Mouse (Mus musculus) midbrain, embryonic 11.5 days (tissue): ENCODE data around the gene Zfp385c. TPM values are rescaled to one million over a fixed set of nuclear protein-coding genes. Genes with fewer than 3 reads are reported as not detected.

Source experiments
- ATAC-seq: fragments of 200-750 bp; cut with Nextera tagmentation; 2 replicates; pipeline ENCODE4 v1.8.0; 2017; ENCODE audit warnings: moderate TSS enrichment, moderate library complexity; ENCODE audit not compliant: low FRiP score
- DNase-seq: peaks from one replicate; pipeline ENCODE4 v3.0.0; 2015; ENCODE audit warnings: low spot score; ENCODE audit errors: missing footprints
- H3K27ac ChIP-seq: fragments of 300-500 bp; sonication (generic); 2 replicates; pipeline ENCODE4 v1.5.1; 2014; ENCODE audit warnings: low read depth, low read length
- H3K27me3 ChIP-seq: fragments of 300-500 bp; sonication (generic); 2 replicates; pipeline ENCODE4 v1.6.1; 2014; ENCODE audit warnings: mild to moderate bottlenecking, low read length, moderate library complexity, mixed read lengths; ENCODE audit not compliant: control insufficient read depth, insufficient read depth
- H3K36me3 ChIP-seq: fragments of 300-500 bp; sonication (generic); 2 replicates; pipeline ENCODE4 v1.6.1; 2014; ENCODE audit warnings: mild to moderate bottlenecking, low read length, moderate library complexity, mixed read lengths; ENCODE audit not compliant: control insufficient read depth, insufficient read depth
- H3K4me1 ChIP-seq: fragments of 300-500 bp; sonication (generic); 2 replicates; pipeline ENCODE4 v1.6.1; 2014; ENCODE audit warnings: low read length; ENCODE audit not compliant: control insufficient read depth, insufficient read depth
- H3K4me2 ChIP-seq: fragments of 300-500 bp; sonication (generic); 2 replicates; pipeline ENCODE4 v1.6.1; 2014; ENCODE audit warnings: mild to moderate bottlenecking, moderate library complexity
- H3K4me3 ChIP-seq: fragments of 300-500 bp; sonication (generic); 2 replicates; pipeline ENCODE4 v1.5.1; 2014; ENCODE audit warnings: low read depth, low read length
- H3K9ac ChIP-seq: fragments of 300-500 bp; sonication (generic); 2 replicates; pipeline ENCODE4 v1.6.1; 2014; ENCODE audit warnings: low read length
- H3K9me3 ChIP-seq: fragments of 300-500 bp; sonication (generic); 2 replicates; pipeline ENCODE4 v1.6.1; 2016; ENCODE audit warnings: low read length; ENCODE audit not compliant: control insufficient read depth
- WGBS: fragments of 180-500 bp; shearing (Covaris S2); extraction: QIAGEN DNeasy Blood & Tissue Kit; methylation state at CpG from one replicate; pipeline ENCODE4 v1.1.7; 2014; 5-methylcytosine and 5-hydroxymethylcytosine counted together
- polyA plus RNA-seq: library from polyadenylated mRNA; unstranded; fragments of >200 nt; fragmentation: Nextera tagmentation; extraction: Ambion mirVana; gene quantifications from 2 replicates; pipeline ENCODE4 v1.2.1, GENCODE M21; 2014

The Zfp385c gene
- polyA plus RNA-seq, 1 experiment from 2014 or later: not detected

GRCm38 (mm10) chr11:100577852-100578599 lies 114.2 kb downstream of the Zfp385c start:
- Histone ChIP-seq H3K27ac (no peak overlapping the region), H3K9me3 (no peaks in the 10 kb centered on the region), H3K4me1 (peaks cover 11% of the 10 kb centered on the region), H3K27me3 (no peaks in the 10 kb centered on the region), H3K36me3 (peaks cover 16% of the 10 kb centered on the region), H3K4me2 (no peak overlapping the region), H3K9ac (no peak overlapping the region), H3K4me3 (no peak overlapping the region)
- no peak for ATAC-seq
- DNase-seq: no peak
- 84% methylated on average over 8 of the region's 8 CpGs for WGBS

Other genes starting within 250 kb of the Zfp385c start
- gene Klhl11, start 219.7 kb downstream of the Zfp385c start, polyA plus RNA-seq: 13.8 and 14.0 TPM in 2 replicates
- gene Acly, start 164.5 kb downstream of the Zfp385c start, polyA plus RNA-seq: 298 and 314 TPM in 2 replicates
- 1.4 and 1.8 TPM in 2 replicates for gene Ttc25, start 146.8 kb downstream of the Zfp385c start, polyA plus RNA-seq
- 15.7 and 16.9 TPM in 2 replicates for gene Cnp, start 117.6 kb downstream of the Zfp385c start, polyA plus RNA-seq
- gene Nkiras2, start 73.2 kb downstream of the Zfp385c start, polyA plus RNA-seq: 96.4 and 110 TPM in 2 replicates
- gene Dnajc7, start 72.3 kb downstream of the Zfp385c start, polyA plus RNA-seq: 96.1 TPM in 2 replicates
- gene Dhx58, start 11.8 kb upstream of the Zfp385c start, polyA plus RNA-seq: 2.0 and 2.1 TPM in 2 replicates
- 44.4 and 57.2 TPM in 2 replicates for gene Kat2a, start 20.0 kb upstream of the Zfp385c start, polyA plus RNA-seq
- 0.47 and 0.52 TPM in 2 replicates for gene Hspb9, start 21.4 kb upstream of the Zfp385c start, polyA plus RNA-seq
- 83.6 and 85.0 TPM in 2 replicates for gene Rab5c, start 45.8 kb upstream of the Zfp385c start, polyA plus RNA-seq
- gene Kcnh4, start 67.5 kb upstream of the Zfp385c start, polyA plus RNA-seq: 2.7 and 2.9 TPM in 2 replicates
- not detected in 2 replicates for gene Hcrt, start 70.5 kb upstream of the Zfp385c start, polyA plus RNA-seq
- 1.3 and 1.7 TPM in 2 replicates for gene Ghdc, start 78.5 kb upstream of the Zfp385c start, polyA plus RNA-seq
- gene Stat5b, start 158.3 kb upstream of the Zfp385c start, polyA plus RNA-seq: 14.6 and 17.3 TPM in 2 replicates
- 0.97 and 1.4 TPM in 2 replicates for gene Stat5a, start 166.9 kb upstream of the Zfp385c start, polyA plus RNA-seq
- gene Stat3, start 247.1 kb upstream of the Zfp385c start, polyA plus RNA-seq: 22.8 and 24.0 TPM in 2 replicates